Mouse (Mus musculus) erythroblast, embryonic 14.5 days (primary cell): Measurements from ENCODE around the gene Hist1h1e. TPM values are rescaled to one million over a fixed set of nuclear protein-coding genes. Genes with fewer than 3 reads are reported as not detected.
"Not testable (repeated sequence)": the region's sequence is repeated elsewhere in the genome, so short reads cannot be mapped to it uniquely, and the experiment has no call there.

Source experiments
- H3K27me3 ChIP-seq: 2 replicates; pipeline ENCODE4 v1.6.1; 2012; ENCODE audit warnings: inconsistent platforms; ENCODE audit not compliant: control insufficient read depth
- H3K36me3 ChIP-seq: 2 replicates; pipeline ENCODE4 v1.6.1; 2012; ENCODE audit warnings: mild to moderate bottlenecking, inconsistent platforms; ENCODE audit not compliant: control insufficient read depth
- H3K4me1 ChIP-seq: 2 replicates; pipeline ENCODE4 v1.6.1; 2012; ENCODE audit warnings: inconsistent platforms; ENCODE audit not compliant: control insufficient read depth
- H3K4me3 ChIP-seq: replicated peaks from 2 replicates; pipeline ENCODE3; 2012; ENCODE audit warnings: moderate library complexity, mild to moderate bottlenecking, inconsistent platforms
- H3K9me3 ChIP-seq: 2 replicates; pipeline ENCODE4 v1.6.1; 2012; ENCODE audit warnings: low read length, inconsistent platforms, mixed read lengths; ENCODE audit not compliant: control insufficient read depth
- GATA1 ChIP-seq: IDR thresholded peaks from 2 replicates; pipeline ENCODE4 v1.6.1; 2012; ENCODE audit warnings: low read length, inconsistent platforms, mixed read lengths
- TAL1 ChIP-seq: IDR thresholded peaks from 3 replicates; pipeline ENCODE4 v1.6.1; 2012; ENCODE audit warnings: low read length, inconsistent platforms, mixed read lengths
- polyA plus RNA-seq: library from polyadenylated mRNA; stranded (reverse); fragments of >175 nt; gene quantifications from 2 replicates; pipeline ENCODE4 v1.2.3, GENCODE M21; 2012

Hist1h1e gene
- polyA plus RNA-seq, 1 experiment, result 8.5 TPM

DNA sequence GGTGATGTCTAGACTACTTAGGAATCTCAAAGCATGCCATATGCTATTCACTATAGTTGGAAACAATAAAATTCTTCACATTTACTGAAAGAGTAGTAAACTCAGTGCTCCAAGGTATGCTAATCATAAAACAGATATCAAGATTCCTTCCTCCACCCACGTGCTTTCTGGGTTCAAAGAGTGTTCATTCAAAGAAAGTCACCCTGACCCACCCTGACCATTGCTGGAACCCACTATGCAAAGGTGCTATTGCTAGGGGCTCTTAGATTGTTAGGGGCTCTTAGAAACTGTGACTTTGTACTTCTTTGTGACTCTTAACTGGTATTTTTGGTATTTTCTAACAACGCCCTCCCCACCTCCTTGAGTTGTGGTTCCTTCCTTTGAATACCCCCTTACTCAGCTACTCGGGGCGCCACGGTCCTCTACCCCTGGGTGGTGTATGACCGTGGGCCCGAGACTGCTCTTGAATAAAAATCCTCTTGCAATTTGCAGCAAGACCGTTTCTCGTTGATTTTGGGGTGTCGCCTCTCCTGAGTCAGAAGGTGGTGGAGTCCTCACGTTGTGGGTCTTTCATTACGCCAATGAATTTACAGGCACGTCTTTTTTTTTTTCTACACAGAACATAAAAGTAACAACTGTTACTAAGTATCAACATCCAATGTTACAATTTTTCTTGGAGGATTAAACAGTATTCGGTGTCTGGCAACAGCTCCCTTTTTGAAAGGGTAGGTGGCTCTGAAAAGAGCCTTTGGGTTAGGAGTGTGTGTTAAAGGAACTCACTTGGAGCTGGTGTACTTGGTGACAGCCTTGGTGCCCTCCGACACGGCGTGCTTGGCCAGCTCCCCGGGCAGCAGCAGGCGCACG lies 49.1 kb downstream of the Hist1h1e start:
- peaks cover 39% of the 10 kb centered on the region for H3K4me1 ChIP-seq

DNA sequence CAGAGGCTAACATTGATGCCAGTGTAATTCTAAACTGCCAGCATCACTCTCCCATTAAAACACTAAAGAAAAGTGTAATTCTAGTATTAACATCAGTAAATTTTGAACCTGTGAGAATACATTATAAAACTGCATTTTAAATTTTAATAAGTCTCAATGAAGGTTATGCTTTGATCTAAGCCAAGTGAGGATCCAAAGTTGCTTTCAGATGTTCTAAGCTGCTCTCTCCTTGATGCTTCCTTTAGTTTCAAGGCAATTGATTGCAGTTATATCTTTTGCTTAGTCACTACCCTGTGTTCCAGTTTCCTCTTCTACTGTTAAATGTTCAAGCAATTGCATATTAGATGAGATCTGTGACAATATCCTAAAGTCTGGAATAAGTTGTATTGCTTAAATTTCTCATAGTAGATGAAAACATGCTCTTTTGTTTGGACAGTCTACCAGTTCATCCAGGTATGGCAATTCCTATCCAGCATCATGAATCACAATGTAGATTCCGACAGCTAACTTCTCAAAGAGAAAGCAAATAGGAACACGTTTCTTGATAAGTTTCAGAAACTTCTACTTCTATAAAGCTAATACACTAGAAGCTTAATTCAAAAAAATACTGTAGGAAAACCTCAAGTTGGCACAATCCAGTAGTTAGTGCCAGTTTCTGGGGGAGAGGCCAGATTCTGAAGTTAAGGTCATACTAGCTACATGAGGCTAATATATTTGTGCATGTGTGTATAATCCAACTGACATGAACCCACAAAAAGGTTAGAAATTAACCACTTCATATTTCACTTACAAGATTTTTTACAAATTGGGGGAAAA lies 49.9 kb downstream of the Hist1h1e start:
- H3K27me3 ChIP-seq, result no peaks in the 10 kb centered on the region
- H3K9me3 ChIP-seq, result no peaks in the 10 kb centered on the region
- H3K36me3 ChIP-seq, result peaks cover 2% of the 10 kb centered on the region
- H3K4me1 ChIP-seq, result peaks cover 40% of the 10 kb centered on the region
- TF ChIP-seq TAL1 (no peak), GATA1 (no peak)
- H3K4me3 ChIP-seq, result peak overlapping the region; percentile 72

More for the DNA sequence above, 49.1 kb downstream of the Hist1h1e start:
- H3K4me3 ChIP-seq, result peak overlapping the region; percentile 72
- not testable (repeated sequence) for H3K27me3 ChIP-seq, H3K9me3 ChIP-seq, H3K36me3 ChIP-seq

DNA sequence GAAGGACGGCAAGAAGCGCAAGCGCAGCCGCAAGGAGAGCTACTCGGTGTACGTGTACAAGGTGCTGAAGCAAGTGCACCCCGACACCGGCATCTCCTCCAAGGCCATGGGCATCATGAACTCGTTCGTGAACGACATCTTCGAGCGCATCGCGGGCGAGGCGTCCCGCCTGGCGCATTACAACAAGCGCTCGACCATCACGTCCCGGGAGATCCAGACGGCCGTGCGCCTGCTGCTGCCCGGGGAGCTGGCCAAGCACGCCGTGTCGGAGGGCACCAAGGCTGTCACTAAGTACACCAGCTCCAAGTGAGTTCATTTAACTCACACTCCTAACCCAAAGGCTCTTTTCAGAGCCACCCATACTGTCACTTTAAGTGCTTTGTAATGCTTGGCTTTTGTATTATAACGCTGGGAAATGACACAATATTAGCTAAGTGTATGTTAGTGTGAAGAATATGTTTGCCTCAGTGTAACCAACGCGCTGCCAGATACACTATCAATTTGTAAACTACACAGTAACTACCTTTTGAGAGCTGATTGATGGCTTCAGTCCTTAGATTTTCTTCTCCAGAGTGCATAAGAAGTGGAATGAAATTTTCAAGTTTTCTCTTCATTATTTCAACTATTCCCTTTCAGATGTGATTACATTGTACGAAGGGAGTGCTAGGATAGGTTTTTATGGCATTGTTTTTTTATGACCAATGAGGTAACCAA lies 50.7 kb downstream of the Hist1h1e start:
- H3K27me3 ChIP-seq, H3K36me3 ChIP-seq, H3K9me3 ChIP-seq: not testable (repeated sequence)
- Histone ChIP-seq H3K4me3 (peak overlapping the region; percentile 72), H3K4me1 (peaks cover 39% of the 10 kb centered on the region)

DNA sequence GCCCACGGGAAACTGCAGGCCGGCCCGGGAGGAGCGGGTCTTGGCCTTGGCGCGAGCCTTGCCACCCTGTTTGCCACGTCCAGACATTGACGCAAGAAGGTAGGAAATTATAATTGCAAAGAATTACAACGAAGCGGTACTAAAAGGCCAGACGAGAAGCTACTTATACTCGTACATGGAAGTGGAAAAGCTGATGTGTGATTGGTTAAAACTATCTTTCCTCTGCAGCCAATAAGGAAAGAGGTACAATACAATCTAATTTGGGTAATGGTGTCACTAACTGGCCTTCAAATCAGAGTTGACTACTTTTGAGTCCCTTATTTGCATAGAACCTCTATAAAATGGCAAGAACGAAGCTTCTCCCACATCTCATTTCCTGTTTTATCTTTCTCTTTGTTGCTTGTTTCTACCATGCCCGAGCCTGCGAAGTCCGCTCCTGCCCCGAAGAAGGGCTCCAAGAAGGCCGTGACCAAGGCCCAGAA lies 51.3 kb downstream of the Hist1h1e start, which contains the start of the genes Hist1h2ae and Hist1h2bg:
Gene Hist1h2ae (minus strand): TSS at position 199 of the 482 bp plus-strand sequence.
Gene Hist1h2bg (plus strand): TSS at position 375 of the 482 bp plus-strand sequence.
- Histone ChIP-seq H3K27me3 (no peaks in the 10 kb centered on the region), H3K36me3 (no peaks in the 10 kb centered on the region; the same call in 1 of the 2 replicates), H3K4me3 (peak within 1 kb of the TSS; percentile 72), H3K9me3 (no peaks in the 10 kb centered on the region), H3K4me1 (peaks cover 38% of the 10 kb centered on the region)
- TF ChIP-seq TAL1 (no peak), GATA1 (no peak)

Other genes starting within 250 kb of the Hist1h1e start
- 0.76 and 0.84 TPM in 2 replicates for gene Abt1, start 198.7 kb downstream of the Hist1h1e start, polyA plus RNA-seq
- 0.15 and 0.16 TPM in 2 replicates for gene Btn1a1, start 156.7 kb downstream of the Hist1h1e start, polyA plus RNA-seq
- gene Btn2a2, start 133.7 kb downstream of the Hist1h1e start, polyA plus RNA-seq, result not detected in 2 replicates
- gene Hist1h4h, start 91.5 kb downstream of the Hist1h1e start, polyA plus RNA-seq, result 10.1 and 19.7 TPM in 2 replicates
- gene Hist1h2af, start 88.7 kb downstream of the Hist1h1e start, polyA plus RNA-seq, result 52.5 and 62.7 TPM in 2 replicates
- gene Hist1h3g, start 87.1 kb downstream of the Hist1h1e start, polyA plus RNA-seq, result 8.8 and 11.7 TPM in 2 replicates
- 0.43 and 3.0 TPM in 2 replicates for gene Hist1h2bh, start 79.2 kb downstream of the Hist1h1e start, polyA plus RNA-seq
- gene Hist1h3f, start 78.5 kb downstream of the Hist1h1e start, polyA plus RNA-seq, result 1.3 and 3.3 TPM in 2 replicates
- 8.3 and 13.8 TPM in 2 replicates for gene Hist1h4f, start 70.9 kb downstream of the Hist1h1e start, polyA plus RNA-seq
- gene Hist1h1d, start 69.3 kb downstream of the Hist1h1e start, polyA plus RNA-seq, result 0.51 and 0.95 TPM in 2 replicates
- 2.9 and 16.6 TPM in 2 replicates for gene Hist1h3e, start 60.2 kb downstream of the Hist1h1e start, polyA plus RNA-seq
- 3.6 and 5.2 TPM in 2 replicates for gene Hist1h2ae, start 51.3 kb downstream of the Hist1h1e start, polyA plus RNA-seq
- 14.5 and 18.7 TPM in 2 replicates for gene Hist1h2bg, start 51.2 kb downstream of the Hist1h1e start, polyA plus RNA-seq
- 6.6 and 15.6 TPM in 2 replicates for gene Hist1h2bf, start 48.4 kb downstream of the Hist1h1e start, polyA plus RNA-seq
- 5.1 and 8.3 TPM in 2 replicates for gene Hist1h2ad, start 48.2 kb downstream of the Hist1h1e start, polyA plus RNA-seq
- gene Hist1h3d, start 46.8 kb downstream of the Hist1h1e start, polyA plus RNA-seq, result 1.6 and 4.7 TPM in 2 replicates
- 5.1 and 11.8 TPM in 2 replicates for gene Hist1h4d, start 41.0 kb downstream of the Hist1h1e start, polyA plus RNA-seq
- gene Hist1h2be, start 1.4 kb downstream of the Hist1h1e start, polyA plus RNA-seq, result 0.33 and 0.67 TPM in 2 replicates
- 1.1 and 2.1 TPM in 2 replicates for gene Hist1h2ac, start 61.4 kb upstream of the Hist1h1e start, polyA plus RNA-seq
- gene Hist1h2bc, start 61.6 kb upstream of the Hist1h1e start, polyA plus RNA-seq, result 17.5 and 20.6 TPM in 2 replicates
- 0.10 TPM in 1 of 2 replicates, not detected in the other for gene Hist1h1t, start 73.3 kb upstream of the Hist1h1e start, polyA plus RNA-seq
- gene Hist1h4c, start 75.9 kb upstream of the Hist1h1e start, polyA plus RNA-seq, result 0.93 and 3.0 TPM in 2 replicates
- gene Hfe, start 88.3 kb upstream of the Hist1h1e start, polyA plus RNA-seq, result 0.15 and 0.53 TPM in 2 replicates
- gene Hist1h1c, start 116.2 kb upstream of the Hist1h1e start, polyA plus RNA-seq, result 54.6 and 94.3 TPM in 2 replicates
- gene Hist1h3c, start 123.0 kb upstream of the Hist1h1e start, polyA plus RNA-seq, result 3.8 and 7.0 TPM in 2 replicates
- 5.4 and 12.1 TPM in 2 replicates for gene Hist1h2bb, start 124.2 kb upstream of the Hist1h1e start, polyA plus RNA-seq
- gene Hist1h2ab, start 128.6 kb upstream of the Hist1h1e start, polyA plus RNA-seq, result 9.1 and 22.3 TPM in 2 replicates
- 6.2 and 23.6 TPM in 2 replicates for gene Hist1h3b, start 129.7 kb upstream of the Hist1h1e start, polyA plus RNA-seq
- 4.5 and 11.8 TPM in 2 replicates for gene Hist1h4b, start 134.5 kb upstream of the Hist1h1e start, polyA plus RNA-seq
- gene Hist1h4a, start 138.7 kb upstream of the Hist1h1e start, polyA plus RNA-seq, result 10.2 and 21.5 TPM in 2 replicates
- 1.5 and 4.0 TPM in 2 replicates for gene Hist1h3a, start 139.8 kb upstream of the Hist1h1e start, polyA plus RNA-seq
- 1.4 TPM in 2 replicates for gene Hist1h1a, start 141.1 kb upstream of the Hist1h1e start, polyA plus RNA-seq
- not detected in 2 replicates for gene Trim38, start 147.4 kb upstream of the Hist1h1e start, polyA plus RNA-seq
- not detected in 2 replicates for gene Slc17a2, start 184.4 kb upstream of the Hist1h1e start, polyA plus RNA-seq
- 0.01 TPM in 1 of 2 replicates, not detected in the other for gene Slc17a3, start 216.9 kb upstream of the Hist1h1e start, polyA plus RNA-seq
- gene Slc17a1, start 245.2 kb upstream of the Hist1h1e start, polyA plus RNA-seq, result not detected in 2 replicates